Mouse (Mus musculus) lung, postnatal 0 days (tissue): ENCODE data around the gene Tab3. TPM values are rescaled to one million over a fixed set of nuclear protein-coding genes. Genes with fewer than 3 reads are reported as not detected.
A peak's percentile ranks its signal among the peaks of the same experiment; 100 is the strongest.

Source experiments
- ATAC-seq: fragments of 200-750 bp; cut with Nextera tagmentation; 2 replicates; pipeline ENCODE4 v1.8.0; 2017; ENCODE audit warnings: moderate library complexity
- DNase-seq: peaks from one replicate; pipeline ENCODE4 v3.0.0-alpha.2; 2016; ENCODE audit warnings: low spot score
- H3K27ac ChIP-seq: fragments of 300-500 bp; sonication (generic); 2 replicates; pipeline ENCODE4 v1.5.1; 2014; ENCODE audit warnings: antibody characterized with exemption, mild to moderate bottlenecking, low read length, mixed read lengths
- H3K27me3 ChIP-seq: fragments of 300-500 bp; sonication (generic); replicated peaks from 2 replicates; pipeline ENCODE4 v1.6.1; 2014; ENCODE audit warnings: low read length, mixed read lengths; ENCODE audit not compliant: insufficient read depth
- H3K36me3 ChIP-seq: fragments of 300-500 bp; sonication (generic); 2 replicates; pipeline ENCODE4 v1.6.1; 2014; ENCODE audit warnings: low read length, mixed read lengths; ENCODE audit not compliant: insufficient read depth
- H3K4me1 ChIP-seq: fragments of 300-500 bp; sonication (generic); 2 replicates; pipeline ENCODE4 v1.6.1; 2014; ENCODE audit warnings: antibody characterized with exemption, low read depth, low read length, mixed read lengths; ENCODE audit not compliant: insufficient read depth
- H3K4me2 ChIP-seq: fragments of 300-500 bp; sonication (generic); replicated peaks from 2 replicates; pipeline ENCODE4 v1.6.1; 2014; ENCODE audit warnings: low read depth, mild to moderate bottlenecking, low read length, moderate library complexity, mixed read lengths
- H3K4me3 ChIP-seq: fragments of 300-500 bp; sonication (generic); 2 replicates; pipeline ENCODE4 v1.5.1; 2014; ENCODE audit warnings: low read depth, low read length
- H3K9ac ChIP-seq: fragments of 300-500 bp; sonication (generic); replicated peaks from 2 replicates; pipeline ENCODE4 v1.6.1; 2014; ENCODE audit warnings: low read depth, mild to moderate bottlenecking
- H3K9me3 ChIP-seq: fragments of 300-500 bp; sonication (generic); 2 replicates; pipeline ENCODE4 v1.6.1; 2016; ENCODE audit warnings: low read length, mixed read lengths
- CTCF ChIP-seq: IDR thresholded peaks from 2 replicates; pipeline ENCODE4 v1.5.1; 2016; ENCODE audit warnings: antibody characterized with exemption, mild to moderate bottlenecking
- EP300 ChIP-seq: IDR thresholded peaks from 2 replicates; pipeline ENCODE4 v1.6.1; 2016; ENCODE audit warnings: antibody characterized with exemption, mild to moderate bottlenecking, control low read depth
- WGBS: fragments of 180-500 bp; shearing (Covaris S2); extraction: QIAGEN DNeasy Blood & Tissue Kit; methylation state at CpG from one replicate; pipeline ENCODE4 v1.1.7; 2014; 5-methylcytosine and 5-hydroxymethylcytosine counted together
- microRNA-seq: library from miRNA; unstranded; fragments of <30 nt; microRNA quantifications from one replicate; pipeline ENCODE4, GENCODE M21; 2016
- polyA plus RNA-seq: library from polyadenylated mRNA; unstranded; fragments of >200 nt; fragmentation: Nextera tagmentation; extraction: Ambion mirVana; gene quantifications from 2 replicates; pipeline ENCODE4 v1.2.1, GENCODE M21; 2015

The Tab3 gene
- polyA plus RNA-seq, 1 experiment from 2014 or later: 2.7 TPM

DNA sequence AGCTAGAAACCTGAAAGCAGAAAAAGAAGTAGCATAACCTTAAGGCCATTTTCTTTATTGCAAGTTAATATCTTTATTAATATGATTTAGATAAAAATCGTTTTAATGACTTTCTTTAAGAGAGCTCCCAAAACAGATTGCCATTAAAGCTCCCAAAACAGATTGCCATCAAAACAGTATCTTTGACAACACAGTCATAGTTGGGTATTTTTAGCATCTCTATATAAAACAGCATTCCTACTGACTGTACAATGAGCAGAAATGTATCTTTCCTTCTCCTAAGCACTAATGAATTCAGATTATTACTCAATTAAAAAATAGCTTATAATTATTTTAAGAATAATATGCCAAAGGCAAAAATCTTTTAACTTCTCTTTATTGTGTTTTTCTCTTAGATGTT, 108.3 kb downstream of the Tab3 start:
- Histone ChIP-seq H3K27me3 (no peaks in the 10 kb centered on the region), H3K9ac (no peak overlapping the region), H3K27ac (no peak overlapping the region), H3K4me2 (no peak overlapping the region), H3K4me1 (no peaks in the 10 kb centered on the region), H3K4me3 (no peak overlapping the region), H3K9me3 (no peaks in the 10 kb centered on the region), H3K36me3 (no peaks in the 10 kb centered on the region)
- DNase-seq (no peak), ATAC-seq (no peak)
- WGBS: 52% methylated on average over 1 of the region's 1 CpGs
- no peak for TF ChIP-seq EP300
- TF ChIP-seq CTCF: no peak

DNA sequence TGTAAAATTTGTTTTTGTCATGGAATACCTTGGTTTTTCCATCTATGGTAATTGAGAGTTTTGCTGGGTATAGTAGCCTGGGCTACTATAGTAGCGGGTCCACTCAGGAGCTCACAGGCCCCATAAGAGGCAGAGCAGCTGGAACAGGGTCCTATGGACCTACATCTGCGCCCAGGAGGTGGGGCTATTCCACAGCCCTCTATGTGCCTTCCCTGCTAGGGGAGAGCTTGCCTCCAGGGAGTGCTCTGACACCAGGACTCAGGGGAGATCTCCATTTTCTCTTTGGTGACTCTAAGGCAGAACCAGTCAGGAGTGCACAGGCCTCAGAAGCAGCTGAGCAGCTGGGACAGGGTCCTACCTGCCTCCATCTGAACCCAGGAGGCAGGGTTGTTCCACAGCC, 109.9 kb downstream of the Tab3 start:
- Histone ChIP-seq H3K4me2 (no peak overlapping the region), H3K27ac (no peak overlapping the region), H3K4me1 (no peaks in the 10 kb centered on the region), H3K27me3 (no peaks in the 10 kb centered on the region), H3K36me3 (no peaks in the 10 kb centered on the region), H3K4me3 (no peak overlapping the region), H3K9ac (no peak overlapping the region), H3K9me3 (no peaks in the 10 kb centered on the region)
- DNase-seq: no peak
- peak; percentile 30 for TF ChIP-seq CTCF
- TF ChIP-seq EP300: no peak
- 53% methylated on average over 2 of the region's 2 CpGs for WGBS
- ATAC-seq: 0 out of 2 replicates have a peak, but pooled peaks have one; percentile 12

Small RNA genes within 50 kb of the gene (microRNA-seq; reads per million reads assigned to microRNA genes)
- gene Gm44378: not detected

Other genes with a start within 250 kb of the Tab3 start
- gene Gk, start 202.8 kb downstream of the Tab3 start, polyA plus RNA-seq: 8.7 and 11.5 TPM in 2 replicates